ENCODE assay signal across 20 mouse cellular contexts in the genomic region with DNA sequence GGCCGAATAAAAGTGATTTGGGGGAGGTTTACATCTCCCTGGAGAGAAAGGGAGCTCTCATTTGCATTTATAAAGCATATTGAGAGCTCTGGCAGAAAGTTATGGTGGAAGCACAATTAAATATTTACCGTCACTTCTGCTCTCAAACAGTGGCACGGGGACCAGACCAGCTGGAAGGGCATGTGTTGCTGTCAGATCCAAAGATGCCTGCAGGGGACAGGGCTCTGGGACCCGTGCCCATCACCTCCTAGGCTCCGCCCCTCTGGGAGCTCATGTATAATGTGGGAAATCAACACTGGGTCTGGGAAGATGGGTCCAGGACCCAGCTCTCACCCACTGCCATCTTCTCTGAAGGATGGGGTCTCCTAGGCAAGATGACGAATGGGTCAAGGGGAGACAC.
A peak's percentile ranks its signal among the peaks of the same experiment; 100 is the strongest.
DNase-seq lines count a peak whose midpoint lies in the region; ATAC-seq and TF ChIP-seq lines count a peak whose summit lies in the region.
"Had no signal": no experiment of that assay in that cellular context is flagged by ENCODE, and none has a peak within 500 bp of the region (broad histone marks: within the 10 kb centered on the region; RNA-seq: fewer than 3 reads in every experiment).

No protein-coding gene starts in this region.

- 0 out of 2 replicates have a peak, but pooled peaks have one; percentile 49 for ATAC-seq in hindbrain, postnatal 0 days
- ATAC-seq: CD4-positive, CD25-positive, alpha-beta regulatory T cell, adult 4 months; liver, embryonic 12.5 days had no signal

- no peak overlapping the region for H3K4me3 ChIP-seq in hindbrain, postnatal 0 days (ENCODE audit: low read length)
- H3K4me3 ChIP-seq: heart, embryonic 12.5 days; limb, embryonic 10.5 days; liver, embryonic 12.5 days; megakaryocyte, embryonic 14.5 days had no signal

- TF ChIP-seq CTCF in hindbrain, postnatal 0 days (IDR thresholded peaks at IDR 0.05; ENCODE audit: low read depth), result no peak

- peak; percentile 86 for DNase-seq in left cerebral cortex, postnatal 4 days
- DNase-seq in left cerebral cortex, adult 18-20 months (ENCODE audit: low spot score in 2 of 2), result no peak
- peak; percentile 59 for DNase-seq in cerebellum, adult 11 months
- peak; percentile 52 for DNase-seq in cerebellum, adult 8-10 months
- DNase-seq in hindbrain, postnatal 0 days (ENCODE audit: low spot score), result peak; percentile 60
- DNase-seq in lung, postnatal 25 days (ENCODE audit: low spot score), result no peak
- no peak for DNase-seq in kidney, adult 9 months
- DNase-seq: adrenal gland, adult 2 months; embryo, embryonic 11 days; heart, postnatal 4 days; kidney, adult 11 months; right cerebral cortex, adult 18-20 months; spleen, adult 18-20 months; thymus, postnatal 25 days had no signal

- H3K27ac ChIP-seq in hindbrain, postnatal 0 days, result no peak overlapping the region
- H3K27ac ChIP-seq: limb, embryonic 10.5 days; liver, embryonic 12.5 days; stomach, postnatal 0 days had no signal

- H3K4me1 ChIP-seq in hindbrain, postnatal 0 days (ENCODE audit: insufficient read depth, low read length), result peaks cover 15% of the 10 kb centered on the region
- H3K4me1 ChIP-seq: heart, embryonic 12.5 days; limb, embryonic 10.5 days; liver, embryonic 12.5 days; megakaryocyte, embryonic 14.5 days had no signal

- H3K9ac ChIP-seq in hindbrain, postnatal 0 days (replicated peaks; ENCODE audit: low read length), result no peak overlapping the region
- H3K9ac ChIP-seq: heart, embryonic 12.5 days; liver, embryonic 12.5 days had no signal

- H3K27me3 ChIP-seq in hindbrain, postnatal 0 days (ENCODE audit: insufficient read depth, low read length), result no peaks in the 10 kb centered on the region
- H3K27me3 ChIP-seq: liver, embryonic 12.5 days; megakaryocyte, embryonic 14.5 days had no signal

- intact Hi-C loops in left cerebral cortex, postnatal 4 days (cut with DNase I), result no loop called here

- H3K9me3 ChIP-seq in hindbrain, postnatal 0 days (ENCODE audit: low read length), result no peaks in the 10 kb centered on the region
- H3K9me3 ChIP-seq: heart, embryonic 12.5 days; limb, embryonic 10.5 days; liver, embryonic 12.5 days had no signal

- H3K36me3 ChIP-seq in hindbrain, postnatal 0 days (ENCODE audit: insufficient read depth, low read length), result no peaks in the 10 kb centered on the region
- H3K36me3 ChIP-seq: heart, embryonic 12.5 days; limb, embryonic 10.5 days; liver, embryonic 12.5 days had no signal

- H3K4me2 ChIP-seq in hindbrain, postnatal 0 days (ENCODE audit: low read depth, low read length), result no peak overlapping the region
- H3K4me2 ChIP-seq: heart, embryonic 12.5 days; liver, embryonic 12.5 days had no signal

- 35% methylated on average over 6 of the region's 6 CpGs for WGBS in hindbrain, postnatal 0 days

Comparison
In these comparisons a context has a peak if more than half of its experiments do, and no peak if none do; other contexts are left out.
1. DNase-seq: peak in left cerebral cortex, postnatal 4 days (single experiment), cerebellum, adult 11 months (single experiment), cerebellum, adult 8-10 months (single experiment) and hindbrain, postnatal 0 days (single experiment); none in left cerebral cortex, adult 18-20 months (0 of 2), lung, postnatal 25 days (single experiment) and kidney, adult 9 months (single experiment).